Mouse (Mus musculus) neural tube, postnatal 0 days (tissue): ENCODE data around the gene Ccnl1. TPM values are rescaled to one million over a fixed set of nuclear protein-coding genes. Genes with fewer than 3 reads are reported as not detected.

Source experiments
- polyA plus RNA-seq: library from polyadenylated mRNA; unstranded; fragments of >200 nt; fragmentation: Nextera tagmentation; extraction: Ambion mirVana; gene quantifications from 2 replicates; pipeline ENCODE4 v1.2.1, GENCODE M21; 2015

Ccnl1 gene
- 48.9 and 50.2 TPM in 2 replicates for polyA plus RNA-seq

GRCm38 (mm10) chr3:65958102-65958839, at the start of gene Ccnl1:
TSS of gene Ccnl1 (minus strand) at chr3:65958249.

